Mouse (Mus musculus) heart, postnatal 0 days (tissue): Measurements from ENCODE around the gene Ssc4d.

Experiments used
- CTCF ChIP-seq: IDR thresholded peaks from 2 replicates; pipeline ENCODE4 v1.5.1; 2016; ENCODE audit warnings: antibody characterized with exemption, control low read depth, low read depth
- EP300 ChIP-seq: IDR thresholded peaks from 2 replicates; pipeline ENCODE4 v1.6.1; 2016; ENCODE audit warnings: antibody characterized with exemption, low read depth

DNA sequence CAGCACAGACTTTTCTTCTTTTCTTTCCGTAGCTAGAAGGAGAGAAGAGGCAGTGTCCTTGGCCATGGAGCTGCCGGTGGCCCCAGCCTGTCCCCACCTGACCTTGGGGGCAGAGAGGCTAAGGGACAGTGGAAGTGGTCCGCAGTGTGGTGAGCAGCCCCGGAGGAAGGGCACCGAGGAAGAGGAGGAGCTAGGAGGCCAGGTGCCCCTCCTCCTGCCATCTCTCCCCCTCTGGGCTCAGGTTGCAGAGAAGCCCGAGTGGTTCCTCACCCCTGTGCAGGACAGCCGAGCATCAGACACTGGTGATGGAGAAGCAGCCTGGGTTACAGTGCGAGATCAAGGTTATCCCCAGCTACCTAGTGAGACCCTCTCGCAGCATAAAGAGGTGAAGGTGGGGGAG, at the start of gene Ssc4d:
- TF ChIP-seq CTCF, result no peak
- no peak for TF ChIP-seq EP300
